Mouse (Mus musculus): ENCODE data around the gene Timp2.
"Not testable (repeated sequence)": the region's sequence is repeated elsewhere in the genome, so short reads cannot be mapped to it uniquely, and the experiment has no call there.

The Timp2 gene

DNA sequence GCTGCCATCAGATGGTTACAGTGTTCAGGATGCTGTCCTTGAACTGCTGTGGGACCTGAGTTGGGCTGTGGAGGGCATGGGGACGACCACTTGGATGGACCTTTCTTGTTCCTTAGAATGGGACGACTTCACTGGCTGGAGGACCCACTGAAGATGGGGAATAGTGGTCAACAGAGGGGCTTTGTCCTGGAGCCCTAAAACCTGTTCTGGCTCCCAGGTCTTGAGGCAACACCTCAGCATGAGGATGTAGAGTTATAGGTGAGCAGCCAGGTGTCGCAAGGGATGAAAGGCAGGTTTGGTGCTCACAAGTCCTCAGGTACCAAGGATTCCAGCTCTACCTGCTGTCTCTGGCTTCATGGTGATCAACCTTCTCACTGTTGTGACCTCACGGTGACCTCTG, 29.0 kb downstream of the Timp2 start:
- ChIA-PET POLR2A (interaction anchor here in 1 of 4 experiments (1.2 to 1.3 kb wide), 2 partner anchors 14 to 36 kb away, joined by 3 read pairs; partner anchors contain the start of gene Usp36), CTCF (interaction anchor here in 1 of 4 experiments (0.8 kb wide), 1 partner anchor 8 kb away, joined by 3 read pairs; no protein-coding TSS in a partner anchor)

GRCm38 (mm10) chr11:118324541-118324940, 31.0 kb downstream of the Timp2 start:
- CTCF ChIA-PET, result no interaction called here

DNA sequence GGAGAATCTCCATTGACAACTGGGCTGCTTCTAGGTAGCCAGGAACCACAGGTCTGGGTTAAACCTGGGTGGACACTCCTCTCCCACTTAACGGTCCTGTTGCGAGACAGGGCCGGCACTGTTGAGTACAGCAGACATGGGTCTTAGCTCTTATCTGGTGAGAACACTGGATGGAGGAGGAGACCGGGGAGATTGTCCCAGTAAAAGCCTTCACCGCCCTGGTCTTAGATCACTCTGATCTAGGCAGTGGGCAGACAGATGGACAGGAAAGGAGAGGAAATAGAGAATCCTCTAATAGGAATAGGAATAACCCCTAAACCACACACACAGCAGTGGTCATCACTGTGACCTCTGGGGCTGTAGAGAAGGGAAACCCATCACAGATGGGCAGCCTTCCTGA, 31.6 kb downstream of the Timp2 start:
- CTCF ChIA-PET, result no interaction called here
- POLR2A ChIA-PET, result no interaction called here

More at GRCm38 (mm10) chr11:118324541-118324940, 31.0 kb downstream of the Timp2 start:
- POLR2A ChIA-PET, result no interaction called here

- ChIA-PET POLR2A (interaction anchor here in 3 of 4 experiments (0.6 kb wide), 4 partner anchors 100 to 623 kb away, joined by 3 to 6 read pairs (median 3); no protein-coding TSS in a partner anchor), CTCF (interaction anchor here in 2 of 4 experiments (0.5 to 1.1 kb wide), 8 partner anchors 8 to 343 kb away, joined by 3 to 4 read pairs (median 3); partner anchors contain the start of gene Cant1 (in 1 of the 2))
Measured at GRCm38 (mm10) chr11:118322647-118323046, 32.9 kb downstream of the Timp2 start.

- ChIA-PET CTCF (interaction anchor here in 2 of 4 experiments (0.6 to 1.1 kb wide), 5 partner anchors 9 to 251 kb away, joined by 3 to 4 read pairs (median 3); partner anchors contain the start of gene Cant1 (in 1 of the 2)), POLR2A (no interaction called here)
Measured at GRCm38 (mm10) chr11:118321971-118322370, 33.6 kb downstream of the Timp2 start.

- CTCF ChIA-PET, result no interaction called here
- POLR2A ChIA-PET, result no interaction called here
Measured at GRCm38 (mm10) chr11:118321500-118321899, 34.0 kb downstream of the Timp2 start.

GRCm38 (mm10) chr11:118318678-118319077, 36.9 kb downstream of the Timp2 start:
- ChIA-PET CTCF (interaction anchor here (0.5 to 1.9 kb wide), 36 partner anchors 8 to 887 kb away, joined by 3 to 11 read pairs (median 4); partner anchors contain the start of genes Cep295nl (in 2 of the 4), Cant1 (in 1 of the 4), Cyth1 (in 1 of the 4) and Timp2 (in 1 of the 4)), POLR2A (interaction anchor here in 1 of 4 experiments (1.0 kb wide), 1 partner anchor 28 kb away, joined by 4 read pairs; the partner anchor contains the start of gene Usp36)

DNA sequence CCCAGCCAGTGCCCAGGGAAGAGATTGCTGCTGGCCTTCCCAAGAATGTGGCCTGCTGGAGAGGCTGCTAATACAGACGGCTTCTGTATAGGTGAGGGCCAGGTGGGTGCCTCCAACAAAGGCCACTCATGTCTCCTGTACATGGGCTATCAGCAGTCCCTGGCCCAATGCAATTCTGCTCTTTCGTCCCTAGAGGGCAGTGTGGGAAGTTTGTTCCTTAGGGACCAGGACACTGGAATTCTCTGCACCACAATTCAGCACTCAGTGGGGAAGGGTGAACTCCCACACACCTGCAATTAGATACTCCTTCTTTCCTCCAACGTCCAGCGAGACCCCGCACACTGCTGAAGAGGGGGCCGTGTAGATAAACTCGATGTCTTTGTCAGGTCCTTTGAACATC, 38.4 kb downstream of the Timp2 start:
- CTCF ChIA-PET, result no interaction called here

DNA sequence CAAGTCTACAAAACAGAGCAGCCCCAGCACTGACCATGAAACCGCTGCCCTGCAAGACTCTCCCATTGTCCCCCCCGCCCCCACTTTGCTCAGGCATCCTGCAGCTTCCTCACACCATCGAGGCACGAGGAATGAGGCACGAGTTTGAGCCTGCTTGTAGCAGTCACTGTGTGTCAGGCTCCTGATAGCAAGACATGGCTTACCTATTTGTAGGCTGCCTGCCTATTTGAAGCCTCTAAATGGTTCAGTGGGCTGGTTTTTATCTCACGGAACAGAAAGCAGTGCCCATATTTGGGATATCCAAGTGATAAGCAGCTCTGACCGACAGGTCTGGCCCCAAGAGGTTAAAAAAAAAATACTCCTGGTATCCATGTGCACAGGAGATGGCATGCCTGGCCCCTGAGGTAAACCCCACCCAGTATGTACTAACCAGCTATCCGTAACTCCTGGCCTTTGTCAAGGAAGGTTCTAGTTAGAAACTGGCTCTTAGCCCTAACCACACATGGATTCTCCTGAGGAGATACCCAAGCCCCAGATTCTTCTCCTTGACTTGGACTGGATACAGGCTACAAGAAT, 39.2 kb downstream of the Timp2 start:
- POLR2A ChIA-PET, result no interaction called here
- CTCF ChIA-PET, result interaction anchor here in 1 of 4 experiments (0.6 kb wide), 1 partner anchor 72 kb away, joined by 4 read pairs; no protein-coding TSS in a partner anchor

More for the DNA sequence above, 38.4 kb downstream of the Timp2 start:
- POLR2A ChIA-PET, result no interaction called here

DNA sequence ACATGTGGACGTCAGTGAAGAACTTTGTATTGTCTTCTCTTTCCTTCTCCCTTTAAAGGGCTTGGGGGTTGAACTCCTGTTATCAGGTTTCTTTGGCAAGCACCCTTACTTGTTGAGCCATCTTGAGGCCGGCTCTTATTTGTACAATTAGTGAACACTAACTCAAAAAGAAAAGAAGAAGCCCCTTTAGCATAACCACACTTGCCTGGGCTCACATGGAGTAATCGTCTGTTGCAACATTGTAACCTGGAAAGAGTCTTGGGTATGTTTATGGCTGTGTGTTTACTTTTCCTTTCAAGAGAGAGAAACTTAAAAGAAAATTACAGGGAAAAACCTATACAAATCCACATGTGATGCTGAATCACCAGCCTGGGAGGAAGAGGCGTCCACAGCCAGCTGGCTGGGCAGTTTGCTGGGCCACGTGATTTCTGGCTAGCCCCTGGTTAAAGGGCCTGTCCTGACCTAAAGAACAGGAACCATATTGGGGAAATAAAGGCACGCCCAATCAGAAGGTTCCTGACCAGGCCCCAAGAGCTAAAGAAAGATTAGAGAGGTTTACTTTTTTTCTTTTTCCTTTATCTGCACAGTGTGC, 43.3 kb downstream of the Timp2 start:
- ChIA-PET POLR2A (interaction anchor here in 1 of 4 experiments (1.1 kb wide), 1 partner anchor 14 kb away, joined by 3 read pairs; no protein-coding TSS in a partner anchor), CTCF (no interaction called here)

- POLR2A ChIA-PET, result interaction anchor here in 1 of 4 experiments (1.3 kb wide), 1 partner anchor 18 kb away, joined by 7 read pairs; the partner anchor contains the start of gene Usp36
- CTCF ChIA-PET, result not testable (repeated sequence)
Measured at GRCm38 (mm10) chr11:118307962-118308361, 47.6 kb downstream of the Timp2 start.

- CTCF ChIA-PET, result not testable (repeated sequence)
- POLR2A ChIA-PET, result interaction anchor here in 1 of 4 experiments (1.5 kb wide), 1 partner anchor 14 kb away, joined by 4 read pairs; the partner anchor contains the start of gene Usp36
Measured at GRCm38 (mm10) chr11:118303959-118304358, 51.6 kb downstream of the Timp2 start.

DNA sequence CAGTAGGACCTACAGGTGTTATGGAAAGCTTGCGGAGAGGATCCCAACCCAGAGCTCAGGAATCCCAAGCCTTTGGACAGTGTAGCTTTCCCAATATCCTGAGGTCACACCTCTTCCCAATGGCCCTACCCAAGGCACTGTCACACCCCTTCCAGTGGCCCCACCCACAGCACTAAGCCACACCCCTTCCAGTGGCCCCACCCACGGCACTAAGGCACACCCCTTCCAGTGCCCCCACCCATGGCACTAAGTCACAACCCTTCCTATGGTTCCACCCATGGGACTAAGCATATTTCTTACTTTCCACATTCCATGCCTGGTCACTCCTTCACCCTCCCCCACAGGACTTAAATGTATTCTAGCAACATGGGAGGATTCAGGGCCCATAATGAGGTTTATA, 56.7 kb downstream of the Timp2 start:
- POLR2A ChIA-PET, result interaction anchor here (0.6 to 3.7 kb wide), 6 partner anchors 9 to 479 kb away, joined by 3 to 34 read pairs (median 6); partner anchors contain the start of gene Usp36 (in 3 of the 4)

GRCm38 (mm10) chr11:118297967-118298366, 57.6 kb downstream of the Timp2 start:
- POLR2A ChIA-PET, result interaction anchor here in 3 of 4 experiments (1.4 to 3.7 kb wide), 3 partner anchors 8 kb away, joined by 6 to 34 read pairs (median 7); partner anchors contain the start of gene Usp36 (in 3 of the 3)
- CTCF ChIA-PET, result interaction anchor here in 1 of 4 experiments (0.6 kb wide), 1 partner anchor 428 kb away, joined by 6 read pairs; no protein-coding TSS in a partner anchor

More for the DNA sequence above, 56.7 kb downstream of the Timp2 start:
- CTCF ChIA-PET, result interaction anchor here in 2 of 4 experiments (0.5 to 0.7 kb wide), 2 partner anchors 46 to 109 kb away, joined by 3 read pairs; no protein-coding TSS in a partner anchor

GRCm38 (mm10) chr11:118295026-118295425, 60.5 kb downstream of the Timp2 start:
- POLR2A ChIA-PET, result interaction anchor here in 2 of 4 experiments (0.6 kb wide), 2 partner anchors 73 to 436 kb away, joined by 3 to 7 read pairs; no protein-coding TSS in a partner anchor
- CTCF ChIA-PET, result no interaction called here

DNA sequence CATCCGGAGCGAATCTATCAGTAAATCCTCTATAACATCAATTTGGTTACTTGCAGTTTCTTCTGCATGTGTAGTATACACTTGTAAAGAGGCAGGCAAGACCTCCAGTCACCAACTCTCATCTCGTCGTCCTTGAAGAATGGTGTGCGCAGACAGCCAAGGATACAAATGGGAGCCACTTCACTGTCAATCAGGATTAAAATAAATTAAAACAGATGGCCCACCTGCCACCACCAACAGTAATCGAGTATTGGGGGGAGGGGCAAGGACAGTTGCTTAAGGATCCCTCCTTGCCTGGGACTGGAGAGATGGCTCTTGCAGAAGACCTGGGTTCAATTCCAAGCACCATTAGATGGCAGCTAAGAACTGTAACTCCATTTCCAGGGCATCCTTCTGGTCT, 62.9 kb downstream of the Timp2 start:
- POLR2A ChIA-PET, result interaction anchor here in 2 of 4 experiments (0.6 to 1.1 kb wide), 2 partner anchors 10 to 108 kb away, joined by 3 read pairs; no protein-coding TSS in a partner anchor
- CTCF ChIA-PET, result no interaction called here

- ChIA-PET POLR2A (interaction anchor here (0.5 to 2.5 kb wide), 88 partner anchors 8 to 1350 kb away, joined by 3 to 36 read pairs (median 4); partner anchors contain the start of genes Cant1 (in 3 of the 4), Cyth1 (in 3 of the 4), Birc5 (in 2 of the 4) and Tnrc6c (in 2 of the 4)), CTCF (interaction anchor here (0.5 to 2.1 kb wide), 14 partner anchors 11 to 1950 kb away, joined by 3 to 6 read pairs (median 4); partner anchors contain the start of gene Cyth1 (in 1 of the 4))
Measured at GRCm38 (mm10) chr11:118289999-118290889, 65.3 kb downstream of the Timp2 start, which contains the start of gene Usp36. Usp36 (minus strand) TSS chr11:118290244.

DNA sequence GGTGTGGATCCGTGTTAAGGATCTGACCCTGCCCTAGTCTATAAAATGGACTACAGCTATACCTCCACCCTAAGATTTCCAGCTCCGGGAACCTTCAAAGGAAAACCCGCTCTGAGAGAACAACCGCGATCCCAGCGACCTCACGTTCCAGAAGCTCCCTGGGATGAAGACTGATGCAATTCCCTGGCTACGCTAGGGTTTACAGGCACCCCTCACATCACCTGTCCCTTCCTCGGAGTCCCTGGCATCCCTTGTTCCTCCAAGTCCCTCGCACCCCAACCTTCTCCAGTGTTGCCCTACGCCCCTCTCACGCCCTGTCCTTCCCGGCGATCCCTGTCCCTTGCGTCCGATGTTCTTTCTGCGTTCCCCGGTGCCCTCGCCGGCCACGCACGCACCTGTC, 66.0 kb downstream of the Timp2 start:
- CTCF ChIA-PET, result interaction anchor here in 3 of 4 experiments (0.5 to 2.1 kb wide), 8 partner anchors 10 to 652 kb away, joined by 3 to 6 read pairs (median 4); partner anchors contain the start of gene Cyth1 (in 1 of the 3)
- POLR2A ChIA-PET, result interaction anchor here in 3 of 4 experiments (0.7 to 2.5 kb wide), 52 partner anchors 9 to 1349 kb away, joined by 3 to 36 read pairs (median 5); partner anchors contain the start of genes Cyth1 (in 2 of the 3), Tnrc6c (in 2 of the 3), Birc5 (in 1 of the 3) and Cant1 (in 1 of the 3)
